In the genomic region with DNA sequence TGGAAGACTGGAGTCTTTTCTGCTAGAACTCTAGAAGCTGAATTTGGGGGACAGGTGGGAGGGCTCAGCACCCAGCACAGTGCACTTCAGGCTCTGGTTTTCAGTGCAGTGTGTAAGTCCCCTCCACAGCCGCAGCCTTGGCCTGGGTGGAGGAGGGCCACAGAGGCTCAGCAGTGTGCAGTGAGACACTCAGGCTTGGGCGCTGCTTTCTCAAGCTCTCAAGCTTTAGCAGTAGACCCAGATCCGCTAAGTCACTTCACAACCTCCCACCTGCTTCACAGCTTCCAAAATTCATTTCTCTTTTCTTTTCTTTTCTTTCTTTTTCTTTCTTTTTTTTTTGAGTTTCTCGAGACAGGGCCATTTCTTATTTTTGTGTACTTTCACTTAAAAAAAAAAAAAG, we compare ENCODE assay signal across 17 mouse cellular contexts. TPM values are rescaled to one million over a fixed set of nuclear protein-coding genes. Genes with fewer than 3 reads are reported as not detected.
"Had no signal": no experiment of that assay in that cellular context is flagged by ENCODE, and none has a peak within 500 bp of the region (broad histone marks: within the 10 kb centered on the region; RNA-seq: fewer than 3 reads in every experiment).

No protein-coding gene starts in this region.

- DNase-seq: kidney, postnatal 10 days; liver, embryonic 13.5 days had no signal

- H3K9ac ChIP-seq: limb, embryonic 12.5 days; liver, embryonic 13.5 days; liver, postnatal 0 days; lung, embryonic 15.5 days; midbrain, embryonic 15.5 days; neural tube, embryonic 12.5 days; stomach, embryonic 15.5 days had no signal

- H3K4me3 ChIP-seq: limb, embryonic 12.5 days; liver, embryonic 13.5 days; lung, embryonic 15.5 days; megakaryocyte, embryonic 14.5 days; midbrain, embryonic 15.5 days; neural tube, embryonic 12.5 days; stomach, embryonic 15.5 days had no signal

- H3K4me2 ChIP-seq: limb, embryonic 12.5 days; liver, embryonic 13.5 days; lung, embryonic 15.5 days; midbrain, embryonic 11.5 days; midbrain, embryonic 15.5 days; neural tube, embryonic 12.5 days; stomach, embryonic 15.5 days had no signal

- H3K27ac ChIP-seq: limb, embryonic 12.5 days; liver, embryonic 13.5 days; lung, embryonic 15.5 days; macrophage; midbrain, embryonic 15.5 days; neural tube, embryonic 12.5 days; stomach, embryonic 15.5 days had no signal

- H3K27me3 ChIP-seq: limb, embryonic 12.5 days; liver, embryonic 13.5 days; lung, embryonic 15.5 days; megakaryocyte, embryonic 14.5 days; midbrain, embryonic 15.5 days; neural tube, embryonic 12.5 days; stomach, embryonic 15.5 days had no signal

- H3K4me1 ChIP-seq: limb, embryonic 12.5 days; lung, embryonic 15.5 days; midbrain, embryonic 15.5 days; neural tube, embryonic 12.5 days; stomach, embryonic 15.5 days had no signal

- ATAC-seq: midbrain, embryonic 15.5 days had no signal

- H3K9me3 ChIP-seq: limb, embryonic 12.5 days; liver, embryonic 13.5 days; lung, embryonic 15.5 days; midbrain, embryonic 15.5 days; neural tube, embryonic 12.5 days; stomach, embryonic 15.5 days had no signal

RNA-seq across cellular contexts. Expression of gene Ddn, which starts 11.6 kb away (rescaled TPM):
- total RNA-seq: monocyte, adult 5-6 weeks had no signal
- polyA plus RNA-seq: limb, embryonic 12.5 days; liver, embryonic 13.5 days; liver, postnatal 0 days; macrophage; stomach, embryonic 15.5 days had no signal

RNA-seq across cellular contexts. Expression of gene Wnt1, which starts 31.3 kb away (rescaled TPM):
- total RNA-seq: layer of hippocampus, adult 8-10 months; layer of hippocampus, postnatal 25 days; left cerebral cortex, postnatal 36 days; monocyte, adult 5-6 weeks; neutrophil, adult 5-6 weeks had no signal
- polyA plus RNA-seq: limb, embryonic 12.5 days; liver, embryonic 13.5 days; liver, postnatal 0 days; lung, embryonic 15.5 days; macrophage; spleen, adult 2 months; stomach, embryonic 15.5 days had no signal

RNA-seq across cellular contexts. Expression of gene Wnt10b, which starts 43.0 kb away (rescaled TPM):
- total RNA-seq: monocyte, adult 5-6 weeks had no signal
- polyA plus RNA-seq: liver, embryonic 13.5 days; macrophage; midbrain, embryonic 15.5 days had no signal
